Mouse (Mus musculus) C2C12 (cell line): ENCODE results near the gene Med16. TPM values are rescaled to one million over a fixed set of nuclear protein-coding genes. Genes with fewer than 3 reads are reported as not detected.

ENCODE experiments used
- H3K27me3 ChIP-seq: one replicate; pipeline ENCODE4 v1.6.1; 2011; ENCODE audit not compliant: control insufficient read depth, insufficient read depth, insufficient read length
- H3K36me3 ChIP-seq: one replicate; pipeline ENCODE4 v1.6.1; 2011; ENCODE audit not compliant: control insufficient read depth, insufficient read depth
- H3K4me3 ChIP-seq: one replicate; pipeline ENCODE4 v1.5.1; 2011; ENCODE audit warnings: mild to moderate bottlenecking, control low read depth; ENCODE audit not compliant: poor library complexity, insufficient read depth, severe bottlenecking
- H3K79me2 ChIP-seq: one replicate; pipeline ENCODE4 v1.6.1; 2011; ENCODE audit not compliant: control insufficient read depth, insufficient read depth
- H3K79me3 ChIP-seq: one replicate; pipeline ENCODE4 v1.6.1; 2011; ENCODE audit warnings: low read depth, control low read depth
- H3ac ChIP-seq: one replicate; pipeline ENCODE3; 2011; ENCODE audit warnings: low read depth; ENCODE audit not compliant: control insufficient read depth, insufficient read length
- CEBPB ChIP-seq: IDR thresholded peaks from one replicate; pipeline ENCODE4 v1.6.1; 2011; ENCODE audit warnings: low read depth, mild to moderate bottlenecking, control low read depth, moderate library complexity
- CTCF ChIP-seq: IDR thresholded peaks from one replicate; pipeline ENCODE4 v1.5.1; 2011; ENCODE audit not compliant: control insufficient read depth, insufficient read depth, insufficient read length
- FOSL1 ChIP-seq: IDR thresholded peaks from one replicate; pipeline ENCODE4 v1.8.0; 2011; ENCODE audit warnings: mild to moderate bottlenecking, low read length; ENCODE audit not compliant: poor library complexity, insufficient read depth, severe bottlenecking
- MAX ChIP-seq: IDR thresholded peaks from one replicate; pipeline ENCODE4 v1.6.1; 2011; ENCODE audit warnings: mild to moderate bottlenecking, control low read depth
- MYOD1 ChIP-seq: IDR thresholded peaks from one replicate; pipeline ENCODE4 v1.6.1; 2011; ENCODE audit warnings: low read depth; ENCODE audit not compliant: control insufficient read depth, insufficient read length
- MYOG ChIP-seq: IDR thresholded peaks from one replicate; pipeline ENCODE4 v1.6.1; 2011; ENCODE audit not compliant: control insufficient read depth, insufficient read length; ENCODE audit errors: extremely low read depth
- USF1 ChIP-seq: IDR thresholded peaks from one replicate; pipeline ENCODE4 v1.6.1; 2011; ENCODE audit warnings: low read depth, mild to moderate bottlenecking, control low read depth, moderate library complexity
- polyA plus RNA-seq: library from polyadenylated mRNA; unstranded; fragments of >200 nt; fragmentation: generic; extraction: Trizol; gene quantifications from one replicate; pipeline ENCODE4 v1.2.1, GENCODE M21; 2012; ENCODE audit warnings: missing spikeins

Med16 gene
- polyA plus RNA-seq, 1 experiment = 32.5 TPM

- Histone ChIP-seq H3K79me3 (no peaks in the 10 kb centered on the region), H3K79me2 (no peaks in the 10 kb centered on the region), H3K36me3 (no peaks in the 10 kb centered on the region), H3K4me3 (no peak overlapping the region), H3ac (no peak overlapping the region), H3K27me3 (no peaks in the 10 kb centered on the region)
- TF ChIP-seq USF1 (no peak), MYOG (no peak), MAX (no peak), FOSL1 (no peak)
Observed at GRCm38 (mm10) chr10:79877174-79877573, 31.5 kb downstream of the Med16 start.

GRCm38 (mm10) chr10:79874290-79874862, 34.3 kb downstream of the Med16 start, which contains the start of the genes Prtn3 and Plppr3:
TSS of gene Prtn3 (plus strand) at chr10:79874476.
TSS of gene Plppr3 (minus strand) at chr10:79874634.
- Histone ChIP-seq H3K36me3 (no peaks in the 10 kb centered on the region), H3K79me2 (no peaks in the 10 kb centered on the region), H3K4me3 (peak within 1 kb of the TSS; percentile 11), H3K27me3 (no peaks in the 10 kb centered on the region), H3ac (peak within 1 kb of the TSS; percentile 66), H3K79me3 (no peaks in the 10 kb centered on the region)
- TF ChIP-seq USF1 (no peak), MYOG (no peak), CTCF (no peak), MYOD1 (no peak), CEBPB (no peak), MAX (no peak), FOSL1 (no peak)

GRCm38 (mm10) chr10:79873715-79874289, 34.9 kb downstream of the Med16 start:
- Histone ChIP-seq H3K36me3 (no peaks in the 10 kb centered on the region), H3K4me3 (peak overlapping the region; percentile 11), H3K27me3 (no peaks in the 10 kb centered on the region), H3K79me2 (no peaks in the 10 kb centered on the region), H3ac (peak overlapping the region; percentile 66), H3K79me3 (no peaks in the 10 kb centered on the region)
- TF ChIP-seq MYOG (no peak), MYOD1 (no peak), USF1 (no peak), CTCF (no peak), MAX (no peak), FOSL1 (no peak)

GRCm38 (mm10) chr10:79873313-79873712, 35.4 kb downstream of the Med16 start:
- H3ac ChIP-seq = no peak overlapping the region
- TF ChIP-seq CEBPB = no peak
- no peak for TF ChIP-seq FOSL1
- TF ChIP-seq USF1 = no peak
- no peak for TF ChIP-seq MYOD1
- TF ChIP-seq CTCF = no peak
- TF ChIP-seq MAX = no peak
- TF ChIP-seq MYOG = no peak
- H3K27me3 ChIP-seq = no peaks in the 10 kb centered on the region
- H3K79me2 ChIP-seq = no peaks in the 10 kb centered on the region
- H3K79me3 ChIP-seq = no peaks in the 10 kb centered on the region
- no peaks in the 10 kb centered on the region for H3K36me3 ChIP-seq
- no peak overlapping the region for H3K4me3 ChIP-seq

GRCm38 (mm10) chr10:79872862-79873261, 35.9 kb downstream of the Med16 start:
- Histone ChIP-seq H3K36me3 (no peaks in the 10 kb centered on the region), H3K79me2 (no peaks in the 10 kb centered on the region), H3K4me3 (no peak overlapping the region), H3K27me3 (no peaks in the 10 kb centered on the region), H3K79me3 (no peaks in the 10 kb centered on the region), H3ac (no peak overlapping the region)
- TF ChIP-seq USF1 (no peak), FOSL1 (no peak), CTCF (no peak), CEBPB (no peak), MYOG (no peak), MYOD1 (no peak), MAX (no peak)

GRCm38 (mm10) chr10:79871845-79872244, 36.9 kb downstream of the Med16 start:
- Histone ChIP-seq H3K79me3 (no peaks in the 10 kb centered on the region), H3K27me3 (no peaks in the 10 kb centered on the region), H3K79me2 (no peaks in the 10 kb centered on the region), H3K36me3 (no peaks in the 10 kb centered on the region), H3K4me3 (no peak overlapping the region), H3ac (no peak overlapping the region)
- TF ChIP-seq FOSL1 = no peak
- TF ChIP-seq MYOD1 = no peak
- no peak for TF ChIP-seq CEBPB
- no peak for TF ChIP-seq MYOG
